Mouse (Mus musculus): ENCODE results near the gene Spc24. TPM values are rescaled to one million over a fixed set of nuclear protein-coding genes. Genes with fewer than 3 reads are reported as not detected.

Gene Spc24
- total RNA-seq, 2 experiments from 2014 or later = 0.64 to 1.8 TPM

GRCm38 (mm10) chr9:21752252-21752792, 7.8 kb downstream of the Spc24 start:
- intact Hi-C loops (cut with DNase I) = loop anchor here (5.0 kb wide), 1 partner anchor 120 kb away; no protein-coding TSS in a partner anchor

DNA sequence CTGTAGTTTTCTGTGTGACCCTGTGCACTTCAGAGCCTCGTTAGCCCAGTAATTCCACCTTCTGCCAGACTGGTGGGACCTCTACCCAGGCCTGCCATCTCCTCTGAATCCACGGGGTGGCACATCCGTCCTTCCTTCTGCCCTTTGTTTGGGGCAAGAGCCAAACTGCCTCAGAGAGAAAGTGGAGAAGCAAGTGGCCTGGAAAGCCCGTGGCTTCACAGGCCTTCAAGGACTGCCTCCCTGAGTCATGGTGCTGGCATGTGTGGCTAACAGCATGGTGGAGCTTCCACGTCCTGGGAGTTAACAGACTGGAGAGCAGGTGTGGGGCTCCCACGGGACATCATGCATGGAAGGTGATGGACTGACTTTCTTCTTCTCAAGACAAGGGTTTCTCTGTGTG, 8.8 kb downstream of the Spc24 start:
- DNase-seq = peak in 1 of 2 experiments; percentile 54
- intact Hi-C loops (cut with DNase I) = loop anchor here (1.0 to 5.0 kb wide), 2 partner anchors 53 to 121 kb away; no protein-coding TSS in a partner anchor

More at GRCm38 (mm10) chr9:21752252-21752792, 7.8 kb downstream of the Spc24 start:
- peak; percentile 42 to 61 for DNase-seq

- intact Hi-C loops (cut with DNase I) = loop anchor here (5.0 kb wide), 1 partner anchor 122 kb away; no protein-coding TSS in a partner anchor
- no peak for DNase-seq
Observed at GRCm38 (mm10) chr9:21750370-21750769, 9.7 kb downstream of the Spc24 start.

DNA sequence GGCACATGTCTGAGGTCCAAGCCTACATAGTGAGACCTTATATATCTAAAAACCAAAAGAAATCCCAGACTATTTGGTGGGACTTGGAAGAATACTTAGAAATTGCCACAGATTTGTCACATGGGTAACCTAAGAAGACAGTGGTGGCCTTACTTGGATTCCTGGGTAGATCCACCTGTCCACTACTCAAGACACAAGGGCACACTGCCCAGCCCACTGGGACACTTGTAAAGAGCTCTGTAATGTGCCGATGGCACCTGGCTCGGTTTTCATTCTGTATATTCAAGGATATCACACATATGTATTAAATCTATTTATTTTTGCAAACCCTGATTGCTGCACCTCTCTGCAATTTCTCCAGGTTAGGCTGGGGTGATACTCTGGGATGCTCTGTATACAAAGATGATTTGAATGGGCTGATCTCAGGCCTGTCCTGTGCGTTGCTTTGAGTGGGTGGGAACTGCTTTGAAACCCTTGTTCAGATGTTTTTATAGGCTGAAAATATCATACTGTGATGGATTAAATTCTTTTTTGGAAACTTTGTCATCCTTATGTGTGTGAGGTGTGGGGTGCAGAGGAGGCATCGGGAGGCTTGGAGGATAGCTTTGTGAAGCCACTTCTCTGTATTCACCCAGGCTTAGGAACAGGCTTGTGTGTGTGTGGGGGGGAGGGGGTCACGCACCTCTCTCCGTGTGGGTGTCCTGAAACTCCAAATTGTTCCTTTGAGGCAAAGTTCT, 10.6 kb downstream of the Spc24 start:
- DNase-seq = no peak
- intact Hi-C loops (cut with DNase I) = loop anchor here (5.0 kb wide), 1 partner anchor 123 kb away; no protein-coding TSS in a partner anchor

- intact Hi-C loops (cut with DNase I) = no loop called here
- DNase-seq = no peak
Observed at GRCm38 (mm10) chr9:21748491-21748890, 11.6 kb downstream of the Spc24 start.

DNA sequence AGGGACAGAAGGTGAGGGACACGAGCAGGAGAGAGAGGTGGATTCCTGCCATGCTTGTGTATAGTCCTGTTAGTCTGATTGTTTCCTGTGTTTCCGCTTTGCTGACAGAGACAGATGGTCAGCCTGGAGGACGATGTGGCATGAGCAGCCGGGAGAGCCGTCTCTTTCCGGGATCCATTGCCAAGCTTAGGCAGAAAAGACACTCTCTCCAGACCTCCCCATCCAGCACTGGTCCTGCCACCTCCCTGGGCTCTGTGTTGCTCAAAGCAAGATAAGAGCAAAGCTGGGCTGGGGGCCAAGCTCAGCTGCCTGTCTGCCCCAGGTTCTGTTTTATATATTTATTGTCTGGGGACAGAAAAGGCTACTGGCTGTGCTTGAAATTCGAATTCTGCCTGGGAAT, 12.1 kb downstream of the Spc24 start:
- intact Hi-C loops (cut with DNase I) = no loop called here

DNA sequence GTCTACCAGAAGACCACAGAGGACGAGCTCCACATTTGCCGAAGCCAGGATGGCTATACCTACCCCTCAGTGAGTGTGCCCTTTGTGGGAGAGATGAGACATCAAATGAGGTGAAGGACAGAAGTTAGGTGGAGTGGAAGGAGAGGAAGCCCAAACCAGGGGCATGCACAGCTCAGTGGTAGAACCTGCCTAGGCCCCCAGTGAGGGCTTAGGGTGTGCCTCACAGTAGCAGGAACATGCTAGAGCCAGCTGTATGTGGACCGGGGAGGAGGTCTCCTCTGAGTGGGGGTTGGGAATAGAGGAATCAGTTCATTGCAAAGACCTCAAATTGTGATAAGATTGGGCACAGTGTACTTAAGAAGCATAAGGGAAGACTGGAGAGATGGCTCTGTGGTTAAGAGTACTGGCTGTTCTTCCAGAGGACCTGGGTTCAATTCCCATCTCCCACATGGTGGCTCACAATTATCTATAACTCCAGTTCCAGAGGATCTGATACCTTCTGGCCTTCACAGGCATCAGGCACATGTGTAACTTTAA, 12.8 kb downstream of the Spc24 start:
- intact Hi-C loops (cut with DNase I) = no loop called here
- DNase-seq = no peak

More for the DNA sequence above, 12.1 kb downstream of the Spc24 start:
- DNase-seq = no peak

DNA sequence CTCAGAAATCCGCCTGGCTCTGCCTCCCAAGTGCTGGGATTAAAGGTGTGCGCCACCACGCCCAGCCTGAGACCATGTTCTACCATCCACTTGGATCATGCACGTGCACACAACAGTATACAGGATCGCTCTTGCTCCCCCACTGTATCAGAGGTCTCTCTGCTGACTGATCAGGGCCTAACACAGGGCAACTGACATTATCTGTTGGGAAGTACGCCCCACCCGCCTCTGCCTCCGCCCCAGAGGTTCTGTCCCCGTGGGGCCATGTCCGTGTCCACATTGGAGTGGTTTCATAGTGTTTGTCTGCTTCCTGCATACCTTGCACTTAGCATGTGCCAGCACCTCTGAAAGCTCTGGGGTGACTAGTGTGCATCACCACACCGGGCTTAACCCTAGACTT, 18.6 kb downstream of the Spc24 start:
- intact Hi-C loops (cut with DNase I) = no loop called here
- DNase-seq = no peak

DNA sequence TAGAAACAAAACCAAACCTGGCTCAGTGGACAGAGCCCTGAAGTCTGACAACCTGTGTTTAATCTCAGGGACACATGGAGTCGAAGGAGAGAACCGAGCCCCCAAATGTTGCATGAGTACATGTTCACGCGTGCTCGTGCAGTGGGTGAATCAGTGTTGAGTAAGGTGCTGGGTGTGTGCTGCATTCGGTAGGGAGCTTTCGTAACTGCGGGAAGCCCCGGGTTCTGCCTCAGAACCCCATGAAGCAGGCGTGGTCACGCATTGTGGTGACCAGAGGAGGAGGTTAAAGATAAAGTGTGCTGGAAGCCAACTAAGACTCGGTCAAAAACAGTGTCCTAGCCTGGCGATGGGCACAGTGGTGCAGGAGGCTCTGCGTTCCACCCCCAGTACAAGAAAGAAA, 19.7 kb downstream of the Spc24 start:
- no peak for DNase-seq
- intact Hi-C loops (cut with DNase I) = no loop called here

GRCm38 (mm10) chr9:21738776-21739175, 21.3 kb downstream of the Spc24 start:
- no peak for DNase-seq
- intact Hi-C loops (cut with DNase I) = no loop called here

DNA sequence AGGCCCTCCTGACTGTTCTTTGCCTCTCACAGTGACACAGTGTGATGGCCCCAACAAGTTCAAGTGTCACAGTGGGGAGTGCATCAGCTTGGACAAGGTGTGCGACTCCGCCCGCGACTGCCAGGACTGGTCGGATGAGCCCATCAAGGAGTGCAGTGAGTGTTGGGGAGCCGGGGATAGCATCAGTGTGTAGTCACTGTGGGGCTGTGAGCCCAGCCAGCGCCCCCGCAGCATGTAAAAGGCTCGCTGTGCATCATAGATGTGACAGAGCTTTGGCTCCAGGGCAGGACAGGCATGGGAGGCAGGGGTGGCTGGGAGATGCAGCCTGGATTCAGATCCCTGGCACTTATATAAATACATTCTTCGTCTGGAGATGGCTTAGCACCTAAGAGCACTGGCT, 22.9 kb downstream of the Spc24 start:
- no peak for DNase-seq
- intact Hi-C loops (cut with DNase I) = no loop called here

DNA sequence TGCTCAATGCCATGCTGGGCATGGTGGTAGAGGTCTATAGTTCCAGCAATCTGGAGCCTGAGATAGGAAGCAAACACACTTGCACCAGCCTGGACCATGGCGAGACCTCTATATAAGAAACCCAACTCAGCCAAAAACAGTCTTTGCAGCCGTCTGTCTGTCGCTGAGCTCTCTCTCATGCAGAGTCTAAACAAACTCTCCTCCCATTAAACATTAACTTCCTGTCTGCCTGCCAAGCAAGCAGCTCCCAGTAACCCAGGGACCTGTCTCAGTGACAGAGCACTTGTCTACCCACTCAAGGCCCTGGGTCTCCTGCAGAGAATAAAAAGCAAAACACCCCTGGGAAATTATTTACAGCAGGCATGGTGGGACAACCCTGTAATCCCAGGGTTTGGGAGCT, 23.5 kb downstream of the Spc24 start:
- no peak for DNase-seq
- intact Hi-C loops (cut with DNase I) = no loop called here

DNA sequence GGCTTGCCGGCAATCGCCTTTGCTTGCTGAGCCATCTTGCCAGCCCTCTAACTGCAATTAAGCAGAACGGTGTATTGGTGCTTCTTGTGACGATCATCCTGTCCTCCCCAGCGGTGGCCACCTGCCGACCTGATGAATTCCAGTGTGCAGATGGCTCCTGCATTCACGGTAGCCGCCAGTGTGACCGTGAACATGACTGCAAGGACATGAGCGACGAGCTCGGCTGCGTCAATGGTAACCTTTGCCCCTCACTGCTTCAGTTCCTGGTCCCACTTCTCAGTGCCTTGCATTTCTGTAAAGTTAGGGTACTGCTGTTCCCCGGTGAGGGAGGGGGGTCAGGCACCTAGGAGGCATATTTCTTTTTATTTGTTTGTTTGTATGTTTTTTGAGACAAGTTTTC, 25.0 kb downstream of the Spc24 start:
- no peak for DNase-seq
- intact Hi-C loops (cut with DNase I) = no loop called here

GRCm38 (mm10) chr9:21733989-21734388, 26.1 kb downstream of the Spc24 start:
- no peak for DNase-seq
- intact Hi-C loops (cut with DNase I) = no loop called here

GRCm38 (mm10) chr9:21733446-21733845, 26.7 kb downstream of the Spc24 start:
- no peak for DNase-seq
- intact Hi-C loops (cut with DNase I) = no loop called here

DNA sequence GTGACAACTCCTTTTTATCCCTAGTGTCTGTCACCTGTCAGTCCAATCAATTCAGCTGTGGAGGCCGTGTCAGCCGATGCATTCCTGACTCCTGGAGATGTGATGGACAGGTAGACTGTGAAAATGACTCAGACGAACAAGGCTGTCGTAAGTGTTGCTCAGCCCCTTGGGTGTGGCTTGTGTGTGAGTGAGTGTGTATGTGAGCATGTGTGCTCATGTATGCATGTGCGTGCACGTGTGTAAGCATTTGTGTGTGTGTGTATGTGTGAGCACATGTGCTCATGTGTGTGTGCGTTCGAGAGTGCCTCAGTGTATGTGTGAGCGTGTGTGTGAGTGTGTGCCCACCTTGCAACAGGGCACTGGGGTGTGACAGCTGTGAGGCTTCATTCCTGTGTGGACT, 27.8 kb downstream of the Spc24 start:
- intact Hi-C loops (cut with DNase I) = no loop called here
- DNase-seq = no peak

DNA sequence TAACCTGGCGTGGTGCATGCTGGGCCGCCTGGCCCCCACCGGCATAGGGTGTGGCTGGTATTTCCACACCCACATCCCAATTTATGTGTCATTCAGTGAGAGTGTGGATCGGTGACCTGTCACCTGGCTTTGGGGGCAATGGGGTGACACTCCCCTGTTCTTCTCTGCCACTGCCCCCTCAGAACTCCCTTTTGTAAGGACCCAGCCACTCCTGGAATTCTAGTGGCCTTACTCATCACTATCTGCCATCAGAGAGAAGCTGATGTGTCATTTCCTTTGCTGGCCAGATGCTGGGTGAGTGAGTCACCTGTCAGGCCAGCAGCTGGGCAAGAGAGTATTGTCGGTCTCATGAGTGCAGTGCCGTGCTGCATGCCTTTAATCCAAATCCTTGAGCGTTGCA, 30.8 kb downstream of the Spc24 start:
- intact Hi-C loops (cut with DNase I) = no loop called here
- DNase-seq = no peak

DNA sequence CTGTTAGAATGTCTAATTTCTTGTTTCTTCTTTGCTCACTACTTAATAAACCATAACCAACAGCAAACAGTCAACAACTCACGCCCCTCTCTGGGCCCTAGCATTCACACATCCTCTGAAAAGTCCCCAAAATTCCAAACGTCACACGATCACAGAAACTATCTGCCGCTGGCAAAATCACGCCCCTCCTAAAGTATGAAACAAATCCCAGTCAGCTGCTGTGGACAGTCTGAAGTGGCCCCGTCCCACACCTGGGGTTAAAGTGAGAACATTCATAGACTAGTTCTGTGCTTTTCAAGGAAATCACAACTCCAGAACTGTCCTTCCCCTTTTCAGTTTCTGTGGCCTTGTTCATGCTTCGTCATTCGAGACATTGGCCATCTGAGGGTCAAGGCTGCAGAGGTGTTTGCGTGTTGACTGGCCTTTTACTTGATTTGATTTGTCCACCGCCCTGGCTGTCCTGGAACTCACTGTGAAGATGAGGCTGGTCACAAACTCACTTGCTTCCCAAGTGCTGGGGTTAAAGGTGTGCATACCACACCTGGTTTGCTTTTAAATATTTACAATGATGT, 31.8 kb downstream of the Spc24 start:
- no peak for DNase-seq
- intact Hi-C loops (cut with DNase I) = no loop called here

- DNase-seq = no peak
- intact Hi-C loops (cut with DNase I) = no loop called here
Observed at GRCm38 (mm10) chr9:21726218-21726975, 33.7 kb downstream of the Spc24 start.

GRCm38 (mm10) chr9:21725224-21726121, 34.6 kb downstream of the Spc24 start:
- intact Hi-C loops (cut with DNase I) = no loop called here
- DNase-seq = no peak

Measured in gastrocnemius, postnatal 36 days (tissue).